In the genomic region with DNA sequence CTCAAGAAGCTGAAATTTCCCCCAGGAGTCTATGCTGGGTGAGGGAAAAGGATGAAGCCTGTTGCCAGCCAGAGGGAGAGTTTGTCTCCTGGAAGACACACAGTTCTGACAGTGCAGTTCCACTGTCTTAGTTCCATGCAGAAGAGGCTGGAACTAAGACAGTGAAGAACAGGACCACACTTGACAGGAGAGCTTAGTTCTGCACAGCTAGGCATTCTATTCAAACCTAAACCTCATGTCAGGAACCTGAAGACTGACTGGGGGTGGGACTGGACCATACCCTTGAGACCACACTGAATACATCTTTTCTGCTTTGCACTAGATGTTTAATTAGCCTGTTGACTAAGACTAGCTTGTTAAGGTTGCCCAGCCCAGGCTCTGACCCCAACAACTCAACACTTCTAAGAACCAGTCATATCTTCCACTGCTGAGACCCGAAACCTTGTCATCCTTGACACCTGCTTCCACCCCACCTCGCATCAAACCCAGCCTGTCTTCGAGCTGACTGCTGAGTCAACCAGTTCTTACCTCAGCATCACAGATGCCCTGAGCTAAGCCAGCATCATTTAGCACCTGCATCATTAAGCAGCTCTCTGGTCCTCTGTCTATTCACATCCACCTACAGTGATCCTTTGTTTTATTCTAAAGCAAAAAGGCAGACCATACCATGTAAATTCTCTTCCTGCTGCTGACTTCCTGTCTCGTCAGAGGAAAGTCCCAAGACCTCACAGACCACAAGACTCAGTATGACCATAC, we compare ENCODE assay signal across 8 mouse cellular contexts. TPM values are rescaled to one million over a fixed set of nuclear protein-coding genes. Genes with fewer than 3 reads are reported as not detected.
DNase-seq lines count a peak whose midpoint lies in the region; ATAC-seq and TF ChIP-seq lines count a peak whose summit lies in the region.

A gene (minus strand): TSS at position 644 of the 756 bp plus-strand sequence.

- H3K4me1 ChIP-seq in lung, adult 2 months (ENCODE audit: control insufficient read depth, insufficient read depth, low read length), result peaks cover 7% of the 10 kb centered on the region
- peaks cover 4% of the 10 kb centered on the region for H3K4me1 ChIP-seq in heart, embryonic 16.5 days (ENCODE audit: control insufficient read depth, insufficient read depth, low read length)
- H3K4me1 ChIP-seq in forebrain, embryonic 11.5 days (replicated peaks; ENCODE audit: control insufficient read depth, insufficient read depth, low read length), result peaks cover 4% of the 10 kb centered on the region
- peaks cover 6% of the 10 kb centered on the region; the same call in 1 of the 2 replicates for H3K4me1 ChIP-seq in forebrain, embryonic 14.5 days (ENCODE audit: control insufficient read depth, insufficient read depth, low read length)

- H3K4me3 ChIP-seq in lung, adult 2 months (replicated peaks; ENCODE audit: extremely low read depth, low read depth, low read length), result no peak within 1 kb of the TSS
- H3K4me3 ChIP-seq in heart, embryonic 16.5 days (ENCODE audit: low read length), result no peak within 1 kb of the TSS
- H3K4me3 ChIP-seq in forebrain, embryonic 11.5 days (ENCODE audit: low read depth, low read length), result no peak within 1 kb of the TSS
- H3K4me3 ChIP-seq in forebrain, embryonic 14.5 days (ENCODE audit: low read depth, low read length), result no peak within 1 kb of the TSS

- H3K9ac ChIP-seq in heart, embryonic 16.5 days (ENCODE audit: low read length), result no peak within 1 kb of the TSS
- H3K9ac ChIP-seq in forebrain, embryonic 11.5 days (ENCODE audit: low read length), result no peak within 1 kb of the TSS
- H3K9ac ChIP-seq in forebrain, embryonic 14.5 days (ENCODE audit: low read length), result no peak within 1 kb of the TSS

- H3K27ac ChIP-seq in heart, embryonic 16.5 days (ENCODE audit: low read length), result no peak within 1 kb of the TSS
- no peak within 1 kb of the TSS for H3K27ac ChIP-seq in forebrain, embryonic 11.5 days (ENCODE audit: low read depth, low read length)
- no peak within 1 kb of the TSS for H3K27ac ChIP-seq in forebrain, embryonic 14.5 days (ENCODE audit: low read depth, low read length)

- TF ChIP-seq CTCF in lung, adult 2 months (IDR thresholded peaks at IDR 0.05; ENCODE audit: insufficient read depth, low read length), result no peak

- WGBS in lung, adult 2 months, result 51% methylated on average over 4 of the region's 4 CpGs
- 54% methylated on average over 4 of the region's 4 CpGs for WGBS in heart, embryonic 16.5 days
- 66% methylated on average over 4 of the region's 4 CpGs for WGBS in forebrain, embryonic 11.5 days
- WGBS in forebrain, embryonic 14.5 days, result 75% methylated on average over 4 of the region's 4 CpGs

- no peak for ATAC-seq in heart, embryonic 16.5 days (replicated peaks; ENCODE audit: extremely low read depth, insufficient read depth, low FRiP score)
- ATAC-seq in neutrophil, adult 5-6 weeks (ENCODE audit: extremely low read depth, insufficient number of reproducible peaks, low FRiP score, poor library complexity, severe bottlenecking), result peak; percentile 64
- ATAC-seq in forebrain, embryonic 11.5 days (replicated peaks; ENCODE audit: low FRiP score), result no peak
- no peak for ATAC-seq in forebrain, embryonic 14.5 days

- no peaks in the 10 kb centered on the region for H3K36me3 ChIP-seq in heart, embryonic 16.5 days (ENCODE audit: control insufficient read depth, insufficient read depth)
- no peaks in the 10 kb centered on the region for H3K36me3 ChIP-seq in forebrain, embryonic 11.5 days (ENCODE audit: control insufficient read depth, insufficient read depth, low read length)
- no peaks in the 10 kb centered on the region for H3K36me3 ChIP-seq in forebrain, embryonic 14.5 days (ENCODE audit: control insufficient read depth, insufficient read depth, low read length)

- TF ChIP-seq POLR2A in lung, adult 2 months (IDR thresholded peaks at IDR 0.05; ENCODE audit: borderline replicate concordance, extremely low read depth, low read depth, low read length), result no peak

- DNase-seq in lung, adult 2 months, result no peak
- no peak for DNase-seq in lung, postnatal 10 days
- no peak for DNase-seq in adrenal gland, postnatal 36 days
- no peak for DNase-seq in forebrain, embryonic 11.5 days (ENCODE audit: low spot score)
- DNase-seq in thymus, postnatal 14 days, result no peak
- DNase-seq in forebrain, embryonic 14.5 days (ENCODE audit: low spot score), result no peak

- H3K27me3 ChIP-seq in heart, embryonic 16.5 days (ENCODE audit: control insufficient read depth, insufficient read depth, low read length), result no peaks in the 10 kb centered on the region
- no peaks in the 10 kb centered on the region for H3K27me3 ChIP-seq in forebrain, embryonic 11.5 days (ENCODE audit: control insufficient read depth, insufficient read depth, low read length)
- H3K27me3 ChIP-seq in forebrain, embryonic 14.5 days (replicated peaks; ENCODE audit: control insufficient read depth, insufficient read depth, low read length), result 0 out of 2 replicates have a peak, but pooled peaks cover under 1% of the 10 kb centered on the region

- no peak within 1 kb of the TSS for H3K4me2 ChIP-seq in heart, embryonic 16.5 days (ENCODE audit: low read depth, low read length)
- no peak within 1 kb of the TSS for H3K4me2 ChIP-seq in forebrain, embryonic 11.5 days (ENCODE audit: low read depth, low read length, severe bottlenecking)
- H3K4me2 ChIP-seq in forebrain, embryonic 14.5 days (ENCODE audit: low read length), result no peak within 1 kb of the TSS

- peaks cover 1% of the 10 kb centered on the region for H3K9me3 ChIP-seq in heart, embryonic 16.5 days (replicated peaks; ENCODE audit: control insufficient read depth, low read length)
- H3K9me3 ChIP-seq in forebrain, embryonic 11.5 days (ENCODE audit: control insufficient read depth, low read length), result no peaks in the 10 kb centered on the region
- H3K9me3 ChIP-seq in forebrain, embryonic 14.5 days (replicated peaks; ENCODE audit: control insufficient read depth, low read length), result no peaks in the 10 kb centered on the region

RNA-seq across cellular contexts. Expression of the gene that starts here (rescaled TPM):
- 11.1 and 37.6 TPM in 2 replicates for polyA plus RNA-seq in lung, adult 2 months (2012; rRNA removed)
- total RNA-seq in adrenal gland, postnatal 36 days (2021), result 100 to 1,000 TPM; 284 to 434 TPM
- 70.0 and 89.0 TPM in 2 replicates for polyA plus RNA-seq in heart, embryonic 16.5 days (2015; fragmentation: Nextera tagmentation; extraction: Ambion mirVana)
- 46.3 TPM in 2 replicates for total RNA-seq in neutrophil, adult 5-6 weeks (2017)
- 1.4 and 1.5 TPM in 2 replicates for polyA plus RNA-seq in forebrain, embryonic 11.5 days (2014; fragmentation: Nextera tagmentation; extraction: Ambion mirVana)
- 2.0 and 3.7 TPM in 2 replicates for polyA plus RNA-seq in forebrain, embryonic 14.5 days (2014; fragmentation: Nextera tagmentation; extraction: Ambion mirVana)
